Mouse (Mus musculus) heart, embryonic 14.5 days (tissue): ENCODE data around the gene Kcnip1. TPM values are rescaled to one million over a fixed set of nuclear protein-coding genes. Genes with fewer than 3 reads are reported as not detected.

Source experiments
- ATAC-seq: fragments of 200-750 bp; cut with Nextera tagmentation; 2 replicates; pipeline ENCODE4 v1.8.0; 2017; ENCODE audit warnings: low read depth, moderate TSS enrichment; ENCODE audit not compliant: insufficient number of reproducible peaks, insufficient read depth, low FRiP score
- H3K27ac ChIP-seq, 2 experiments: fragments of 200-500 bp in 1 of 2; fragments of 300-500 bp in 1 of 2; sonication (generic) in 1 of 2; replicated peaks in 1 of 2; 2 replicates each; pipeline ENCODE4 v1.5.1; 2012 to 2014; ENCODE audit warnings: low read depth in 2 of 2, low read length in 2 of 2, control low read depth in 1 of 2, mild to moderate bottlenecking in 1 of 2, mixed read lengths in 1 of 2; ENCODE audit not compliant: control insufficient read depth in 1 of 2, insufficient read depth in 1 of 2
- H3K27me3 ChIP-seq: fragments of 300-500 bp; sonication (generic); 2 replicates; pipeline ENCODE4 v1.6.1; 2014; ENCODE audit warnings: mild to moderate bottlenecking, low read length, control low read depth; ENCODE audit not compliant: control insufficient read depth, insufficient read depth
- H3K36me3 ChIP-seq: fragments of 300-500 bp; sonication (generic); 2 replicates; pipeline ENCODE4 v1.6.1; 2014; ENCODE audit warnings: mild to moderate bottlenecking, control low read depth, low read length, mixed read lengths; ENCODE audit not compliant: control insufficient read depth, insufficient read depth
- H3K4me1 ChIP-seq, 2 experiments: fragments of 200-500 bp in 1 of 2; fragments of 300-500 bp in 1 of 2; sonication (generic) in 1 of 2; 2 replicates each; pipeline ENCODE4 v1.6.1; 2012 to 2014; ENCODE audit warnings: low read length in 2 of 2, control low read depth in 1 of 2, mixed read lengths in 1 of 2; ENCODE audit not compliant: control insufficient read depth in 2 of 2, insufficient read depth in 2 of 2
- H3K4me2 ChIP-seq: fragments of 300-500 bp; sonication (generic); 2 replicates; pipeline ENCODE4 v1.6.1; 2014; ENCODE audit warnings: mild to moderate bottlenecking, low read length
- H3K4me3 ChIP-seq, 2 experiments: fragments of 200-500 bp in 1 of 2; fragments of 300-500 bp in 1 of 2; sonication (generic) in 1 of 2; 2 replicates each; pipeline ENCODE4 v1.5.1; 2012 to 2014; ENCODE audit warnings: low read length in 2 of 2, mild to moderate bottlenecking in 2 of 2, control low read depth in 1 of 2, low read depth in 1 of 2, moderate library complexity in 1 of 2; ENCODE audit not compliant: control insufficient read depth in 1 of 2, insufficient read depth in 1 of 2
- H3K9ac ChIP-seq: fragments of 300-500 bp; sonication (generic); 2 replicates; pipeline ENCODE4 v1.6.1; 2014; ENCODE audit warnings: mild to moderate bottlenecking, low read length
- H3K9me3 ChIP-seq: fragments of 300-500 bp; sonication (generic); 2 replicates; pipeline ENCODE4 v1.6.1; 2016; ENCODE audit warnings: low read length, control low read depth; ENCODE audit not compliant: control insufficient read depth
- WGBS: fragments of 180-500 bp; shearing (Covaris S2); extraction: QIAGEN DNeasy Blood & Tissue Kit; methylation state at CpG from one replicate; pipeline ENCODE4 v1.1.7; 2014; 5-methylcytosine and 5-hydroxymethylcytosine counted together
- polyA plus RNA-seq: library from polyadenylated mRNA; unstranded; fragments of >200 nt; fragmentation: Nextera tagmentation; extraction: Ambion mirVana; gene quantifications from 2 replicates; pipeline ENCODE4 v1.2.1, GENCODE M21; 2014

The Kcnip1 gene
- polyA plus RNA-seq, 1 experiment from 2014 or later = 0.11 TPM

GRCm38 (mm10) chr11:33744429-33744828 lies 248.5 kb downstream of the Kcnip1 start:
- WGBS = 35% methylated on average over 7 of the region's 7 CpGs
- Histone ChIP-seq H3K4me2 (no peak overlapping the region), H3K4me1 (no peaks in the 10 kb centered on the region), H3K9ac (no peak overlapping the region), H3K27ac (no peak overlapping the region), H3K36me3 (no peaks in the 10 kb centered on the region), H3K27me3 (no peaks in the 10 kb centered on the region), H3K4me3 (no peak overlapping the region), H3K9me3 (no peaks in the 10 kb centered on the region)
- no peak for ATAC-seq

- WGBS = 77% methylated on average over 3 of the region's 3 CpGs
- no peak for ATAC-seq
- no peak overlapping the region for H3K4me3 ChIP-seq
Measured at GRCm38 (mm10) chr11:33740187-33740586, 252.8 kb downstream of the Kcnip1 start.

GRCm38 (mm10) chr11:33736426-33736825 lies 256.5 kb downstream of the Kcnip1 start:
- WGBS = 72% methylated on average over 10 of the region's 10 CpGs
- Histone ChIP-seq H3K9me3 (no peaks in the 10 kb centered on the region), H3K4me1 (no peaks in the 10 kb centered on the region), H3K9ac (no peak overlapping the region), H3K27me3 (peaks cover 15% of the 10 kb centered on the region), H3K27ac (no peak overlapping the region), H3K36me3 (no peaks in the 10 kb centered on the region), H3K4me3 (no peak overlapping the region), H3K4me2 (no peak overlapping the region)
- ATAC-seq = no peak

More at GRCm38 (mm10) chr11:33740187-33740586, 252.8 kb downstream of the Kcnip1 start:
- H3K4me2 ChIP-seq = no peak overlapping the region
- H3K27ac ChIP-seq = no peak overlapping the region
- no peaks in the 10 kb centered on the region for H3K4me1 ChIP-seq
- H3K27me3 ChIP-seq = peaks cover 5% of the 10 kb centered on the region; the same call in 1 of the 2 replicates
- H3K9me3 ChIP-seq = no peaks in the 10 kb centered on the region
- H3K9ac ChIP-seq = no peak overlapping the region
- H3K36me3 ChIP-seq = no peaks in the 10 kb centered on the region

- Histone ChIP-seq H3K9me3 (no peaks in the 10 kb centered on the region), H3K27me3 (peaks cover 15% of the 10 kb centered on the region), H3K9ac (no peak overlapping the region), H3K27ac (no peak overlapping the region), H3K4me1 (no peaks in the 10 kb centered on the region), H3K4me2 (no peak overlapping the region), H3K4me3 (no peak overlapping the region), H3K36me3 (no peaks in the 10 kb centered on the region)
- WGBS = 5% methylated on average over 3 of the region's 3 CpGs
- ATAC-seq = no peak
Measured at GRCm38 (mm10) chr11:33733269-33733668, 259.7 kb downstream of the Kcnip1 start.

GRCm38 (mm10) chr11:33732358-33732757 lies 260.6 kb downstream of the Kcnip1 start:
- no peak overlapping the region for H3K27ac ChIP-seq
- H3K4me3 ChIP-seq = no peak overlapping the region
- no peak overlapping the region for H3K4me2 ChIP-seq
- no peaks in the 10 kb centered on the region for H3K4me1 ChIP-seq
- H3K36me3 ChIP-seq = no peaks in the 10 kb centered on the region
- WGBS = 79% methylated on average over 8 of the region's 8 CpGs
- no peaks in the 10 kb centered on the region for H3K9me3 ChIP-seq
- no peak for ATAC-seq
- H3K9ac ChIP-seq = no peak overlapping the region
- peaks cover 15% of the 10 kb centered on the region for H3K27me3 ChIP-seq

GRCm38 (mm10) chr11:33721297-33721696 lies 271.7 kb downstream of the Kcnip1 start:
- Histone ChIP-seq H3K9ac (no peak overlapping the region), H3K4me2 (no peak overlapping the region), H3K27me3 (peaks cover 15% of the 10 kb centered on the region), H3K27ac (no peak overlapping the region), H3K36me3 (no peaks in the 10 kb centered on the region), H3K4me3 (no peak overlapping the region), H3K4me1 (no peaks in the 10 kb centered on the region), H3K9me3 (peaks cover 6% of the 10 kb centered on the region)
- 27% methylated on average over 7 of the region's 7 CpGs for WGBS
- no peak for ATAC-seq

- H3K36me3 ChIP-seq = no peaks in the 10 kb centered on the region
- no peak overlapping the region for H3K4me2 ChIP-seq
- ATAC-seq = no peak
- 27% methylated on average over 4 of the region's 4 CpGs for WGBS
- H3K27ac ChIP-seq = no peak overlapping the region
- no peaks in the 10 kb centered on the region for H3K9me3 ChIP-seq
- no peaks in the 10 kb centered on the region for H3K4me1 ChIP-seq
- 0 out of 2 replicates have a peak, but pooled peaks cover 3% of the 10 kb centered on the region for H3K27me3 ChIP-seq
- no peak overlapping the region for H3K4me3 ChIP-seq
- H3K9ac ChIP-seq = no peak overlapping the region
Measured at GRCm38 (mm10) chr11:33706777-33707176, 286.2 kb downstream of the Kcnip1 start.

GRCm38 (mm10) chr11:33701958-33702459 lies 290.9 kb downstream of the Kcnip1 start:
- Histone ChIP-seq H3K9ac (no peak overlapping the region), H3K4me2 (no peak overlapping the region), H3K36me3 (no peaks in the 10 kb centered on the region), H3K4me3 (no peak overlapping the region), H3K4me1 (no peaks in the 10 kb centered on the region), H3K27me3 (no peaks in the 10 kb centered on the region), H3K9me3 (no peaks in the 10 kb centered on the region), H3K27ac (no peak overlapping the region)
- no peak for ATAC-seq
- WGBS = 35% methylated on average over 2 of the region's 2 CpGs
